Mouse (Mus musculus): ENCODE data around the gene Olfr508. TPM values are rescaled to one million over a fixed set of nuclear protein-coding genes. Genes with fewer than 3 reads are reported as not detected.

The Olfr508 gene
- polyA plus RNA-seq, 1 experiment from 2014 or later = not detected

- Histone ChIP-seq H3K27me3 (ENCODE audit: control insufficient read depth, insufficient read depth, low read depth, low read length) (no peaks in the 10 kb centered on the region), H3K4me2 (ENCODE audit: low read depth, low read length) (no peak within 1 kb of the TSS), H3K4me1 (ENCODE audit: control insufficient read depth, low read depth, low read length) (no peaks in the 10 kb centered on the region), H3K36me3 (ENCODE audit: control insufficient read depth, insufficient read depth) (no peaks in the 10 kb centered on the region), H3K9ac (ENCODE audit: low read depth, low read length) (no peak within 1 kb of the TSS), H3K9me3 (replicated peaks; ENCODE audit: control insufficient read depth, low read length) (no peaks in the 10 kb centered on the region; the same call in 1 of the 2 replicates), H3K4me3 (ENCODE audit: low read depth, low read length) (no peak within 1 kb of the TSS), H3K27ac (ENCODE audit: low read length) (no peak within 1 kb of the TSS)
- no peak for ATAC-seq (ENCODE audit: low read depth)
- WGBS (ENCODE audit: insufficient replicate concordance) = 67% methylated on average over 1 of the region's 1 CpGs
Measured at GRCm38 (mm10) chr7:108666118-108666517, 36.3 kb downstream of the Olfr508 start, which contains the start of gene Olfr510. Gene Olfr510, plus strand, starts transcription at chr7:108666418.

- no peak for ATAC-seq (ENCODE audit: low read depth)
- H3K9ac ChIP-seq (ENCODE audit: low read depth, low read length) = no peak overlapping the region
- H3K4me1 ChIP-seq (ENCODE audit: control insufficient read depth, low read depth, low read length) = no peaks in the 10 kb centered on the region
- no peaks in the 10 kb centered on the region for H3K9me3 ChIP-seq (replicated peaks; ENCODE audit: control insufficient read depth, low read length)
- no peak overlapping the region for H3K27ac ChIP-seq (ENCODE audit: low read length)
- H3K36me3 ChIP-seq (ENCODE audit: control insufficient read depth, insufficient read depth) = no peaks in the 10 kb centered on the region
- no peak overlapping the region for H3K4me3 ChIP-seq (ENCODE audit: low read depth, low read length)
- H3K27me3 ChIP-seq (ENCODE audit: control insufficient read depth, insufficient read depth, low read depth, low read length) = no peaks in the 10 kb centered on the region
- WGBS (ENCODE audit: insufficient replicate concordance) = 51% methylated on average over 1 of the region's 1 CpGs
- no peak overlapping the region for H3K4me2 ChIP-seq (ENCODE audit: low read depth, low read length)
Measured at GRCm38 (mm10) chr7:108671058-108671457, 41.3 kb downstream of the Olfr508 start.

- 57% methylated on average over 4 of the region's 4 CpGs for WGBS (ENCODE audit: insufficient replicate concordance)
- Histone ChIP-seq H3K4me2 (ENCODE audit: low read depth, low read length) (no peak overlapping the region), H3K27ac (ENCODE audit: low read length) (no peak overlapping the region), H3K4me3 (ENCODE audit: low read depth, low read length) (no peak overlapping the region), H3K36me3 (ENCODE audit: control insufficient read depth, insufficient read depth) (no peaks in the 10 kb centered on the region), H3K27me3 (ENCODE audit: control insufficient read depth, insufficient read depth, low read depth, low read length) (no peaks in the 10 kb centered on the region), H3K9ac (ENCODE audit: low read depth, low read length) (no peak overlapping the region), H3K4me1 (ENCODE audit: control insufficient read depth, low read depth, low read length) (no peaks in the 10 kb centered on the region), H3K9me3 (replicated peaks; ENCODE audit: control insufficient read depth, low read length) (no peaks in the 10 kb centered on the region)
- no peak for ATAC-seq (ENCODE audit: low read depth)
Measured at GRCm38 (mm10) chr7:108678886-108679285, 49.1 kb downstream of the Olfr508 start.

Other genes starting within 250 kb of the Olfr508 start
- not detected in 2 replicates for gene Olfr495, start 236.8 kb upstream of the Olfr508 start, polyA plus RNA-seq (2015; fragmentation: Nextera tagmentation; extraction: Ambion mirVana)
- not detected in 2 replicates for gene Olfr497, start 209.6 kb upstream of the Olfr508 start, polyA plus RNA-seq (2015; fragmentation: Nextera tagmentation; extraction: Ambion mirVana)
- gene Olfr498, start 164.7 kb upstream of the Olfr508 start, polyA plus RNA-seq (2015; fragmentation: Nextera tagmentation; extraction: Ambion mirVana) = not detected in 2 replicates
- gene Olfr502, start 104.9 kb upstream of the Olfr508 start, polyA plus RNA-seq (2015; fragmentation: Nextera tagmentation; extraction: Ambion mirVana) = not detected in 2 replicates
- gene Olfr503, start 85.5 kb upstream of the Olfr508 start, polyA plus RNA-seq (2015; fragmentation: Nextera tagmentation; extraction: Ambion mirVana) = not detected in 2 replicates
- not detected in 2 replicates for gene Olfr504, start 64.2 kb upstream of the Olfr508 start, polyA plus RNA-seq (2015; fragmentation: Nextera tagmentation; extraction: Ambion mirVana)
- gene Olfr506, start 19.2 kb upstream of the Olfr508 start, polyA plus RNA-seq (2015; fragmentation: Nextera tagmentation; extraction: Ambion mirVana) = not detected in 2 replicates
- not detected in 2 replicates for gene Olfr507, start 8.2 kb upstream of the Olfr508 start, polyA plus RNA-seq (2015; fragmentation: Nextera tagmentation; extraction: Ambion mirVana)
- gene Olfr509, start 21.9 kb downstream of the Olfr508 start, polyA plus RNA-seq (2015; fragmentation: Nextera tagmentation; extraction: Ambion mirVana) = not detected in 2 replicates
- not detected in 2 replicates for gene Olfr510, start 36.4 kb downstream of the Olfr508 start, polyA plus RNA-seq (2015; fragmentation: Nextera tagmentation; extraction: Ambion mirVana)
- not detected in 2 replicates for gene Olfr512, start 83.3 kb downstream of the Olfr508 start, polyA plus RNA-seq (2015; fragmentation: Nextera tagmentation; extraction: Ambion mirVana)
- gene Olfr513, start 121.0 kb downstream of the Olfr508 start, polyA plus RNA-seq (2015; fragmentation: Nextera tagmentation; extraction: Ambion mirVana) = not detected in 2 replicates
- gene Olfr514, start 196.0 kb downstream of the Olfr508 start, polyA plus RNA-seq (2015; fragmentation: Nextera tagmentation; extraction: Ambion mirVana) = not detected in 2 replicates
- not detected in 2 replicates for gene Olfr516, start 220.5 kb downstream of the Olfr508 start, polyA plus RNA-seq (2015; fragmentation: Nextera tagmentation; extraction: Ambion mirVana)
- not detected in 2 replicates for gene Olfr517, start 242.4 kb downstream of the Olfr508 start, polyA plus RNA-seq (2015; fragmentation: Nextera tagmentation; extraction: Ambion mirVana)